Mouse (Mus musculus): ENCODE data around the gene Dusp16. TPM values are rescaled to one million over a fixed set of nuclear protein-coding genes. Genes with fewer than 3 reads are reported as not detected.

Gene Dusp16
- total RNA-seq, 1 experiment from 2014 or later, result 20.3 TPM

- no peak for ATAC-seq (ENCODE audit: extremely low read depth, insufficient number of reproducible peaks, low FRiP score, poor library complexity, severe bottlenecking)
These were observed 40.4 kb downstream of the Dusp16 start for GRCm38 (mm10) chr6:134751883-134752647.

- no peak for ATAC-seq (ENCODE audit: extremely low read depth, insufficient number of reproducible peaks, low FRiP score, poor library complexity, severe bottlenecking)
These were observed 41.3 kb downstream of the Dusp16 start for GRCm38 (mm10) chr6:134751087-134751486.

DNA sequence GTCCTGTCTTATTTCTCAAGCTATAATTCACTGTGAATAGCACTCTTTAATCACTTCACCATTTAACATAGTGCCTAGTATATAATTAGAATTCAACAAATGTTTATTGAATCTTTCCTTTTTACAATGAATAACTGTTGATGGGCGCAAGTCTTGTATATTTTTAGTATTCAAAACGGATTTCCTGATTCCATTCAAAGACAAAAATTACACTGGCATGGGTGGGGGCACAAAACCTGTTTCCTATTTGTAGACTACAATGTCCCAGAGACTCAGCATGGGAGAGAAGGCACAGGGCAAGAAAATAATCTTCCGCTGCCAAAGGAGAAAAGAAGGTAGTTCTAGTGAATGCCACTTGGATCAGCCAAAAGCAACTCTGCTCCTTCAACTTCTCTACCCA is 44.3 kb downstream of the Dusp16 start:
- ATAC-seq (ENCODE audit: extremely low read depth, insufficient number of reproducible peaks, low FRiP score, poor library complexity, severe bottlenecking), result no peak

GRCm38 (mm10) chr6:134745876-134746275 is 46.5 kb downstream of the Dusp16 start:
- ATAC-seq (ENCODE audit: extremely low read depth, insufficient number of reproducible peaks, low FRiP score, poor library complexity, severe bottlenecking), result no peak

- ATAC-seq (ENCODE audit: extremely low read depth, insufficient number of reproducible peaks, low FRiP score, poor library complexity, severe bottlenecking), result no peak
These were observed 48.9 kb downstream of the Dusp16 start for GRCm38 (mm10) chr6:134743568-134743967.

- no peak for ATAC-seq (ENCODE audit: extremely low read depth, insufficient number of reproducible peaks, low FRiP score, poor library complexity, severe bottlenecking)
These were observed 55.6 kb downstream of the Dusp16 start for GRCm38 (mm10) chr6:134736853-134737252.

DNA sequence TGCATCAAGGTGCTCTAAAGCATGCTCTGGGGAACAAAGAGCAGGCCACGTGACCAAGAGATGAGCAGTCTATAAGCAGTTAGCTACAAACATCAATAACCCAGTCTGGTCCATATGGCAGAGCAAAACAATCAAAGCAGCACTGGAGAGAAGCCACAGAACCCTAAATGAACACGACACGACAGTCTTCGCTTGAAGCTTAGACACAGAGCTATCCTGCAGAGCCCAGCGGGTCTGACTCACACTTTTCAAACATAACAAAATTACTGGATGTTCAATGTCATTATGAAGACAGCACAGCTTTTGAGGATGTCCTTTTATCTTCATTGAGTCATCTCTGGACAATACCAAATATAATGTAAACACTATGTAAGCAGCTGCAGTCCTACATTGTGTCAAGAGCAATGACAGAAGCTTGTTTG is 58.6 kb downstream of the Dusp16 start:
- no peak for ATAC-seq (ENCODE audit: extremely low read depth, insufficient number of reproducible peaks, low FRiP score, poor library complexity, severe bottlenecking)

- no peak for ATAC-seq (ENCODE audit: extremely low read depth, insufficient number of reproducible peaks, low FRiP score, poor library complexity, severe bottlenecking)
These were observed 59.6 kb downstream of the Dusp16 start for GRCm38 (mm10) chr6:134732813-134733212.

- no peak for ATAC-seq (ENCODE audit: extremely low read depth, insufficient number of reproducible peaks, low FRiP score, poor library complexity, severe bottlenecking)
These were observed 61.4 kb downstream of the Dusp16 start for GRCm38 (mm10) chr6:134730978-134731377.

DNA sequence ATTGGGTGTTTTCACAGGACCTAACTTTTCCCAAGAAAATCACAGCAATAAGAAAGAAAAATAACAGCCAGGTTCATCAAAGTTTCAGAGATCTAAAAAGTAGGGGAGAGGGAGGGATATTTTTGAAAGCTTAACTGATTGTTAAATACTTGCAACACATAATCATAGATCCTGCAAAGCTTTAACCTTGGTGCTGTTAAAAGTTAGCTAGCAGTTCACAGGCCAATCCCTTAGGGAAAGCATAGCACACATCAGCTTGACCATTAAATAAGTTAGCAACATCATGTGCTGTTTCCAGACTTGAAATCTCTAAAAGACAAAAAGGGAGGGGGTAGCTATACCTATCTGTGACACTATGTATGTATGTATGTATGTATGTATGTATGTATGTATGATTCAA is 67.0 kb downstream of the Dusp16 start:
- no peak for ATAC-seq (ENCODE audit: extremely low read depth, insufficient number of reproducible peaks, low FRiP score, poor library complexity, severe bottlenecking)

GRCm38 (mm10) chr6:134723833-134724553 is 68.4 kb downstream of the Dusp16 start:
- no peak for ATAC-seq (ENCODE audit: extremely low read depth, insufficient number of reproducible peaks, low FRiP score, poor library complexity, severe bottlenecking)

DNA sequence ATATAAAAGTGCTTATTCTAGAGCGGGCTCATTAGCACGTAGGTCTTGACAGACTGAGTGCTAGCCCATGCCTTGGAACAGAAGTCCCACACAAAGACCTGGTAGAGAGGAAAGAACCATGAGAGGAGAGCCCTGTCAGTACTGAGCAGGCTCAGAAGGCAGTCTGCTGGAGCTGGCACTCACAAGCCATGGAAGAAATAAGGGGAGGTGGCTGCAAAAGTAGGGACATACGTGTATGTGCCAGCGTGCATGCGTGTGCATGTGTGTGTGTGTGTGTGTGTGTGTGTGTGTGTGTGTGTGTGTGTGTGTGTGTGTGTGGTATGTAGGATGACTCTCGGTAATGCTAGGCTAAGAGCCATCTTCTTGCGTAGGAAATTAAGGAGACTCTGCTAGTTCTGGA is 69.1 kb downstream of the Dusp16 start:
- ATAC-seq (ENCODE audit: extremely low read depth, insufficient number of reproducible peaks, low FRiP score, poor library complexity, severe bottlenecking), result no peak

- no peak for ATAC-seq (ENCODE audit: extremely low read depth, insufficient number of reproducible peaks, low FRiP score, poor library complexity, severe bottlenecking)
These were observed 69.5 kb downstream of the Dusp16 start for GRCm38 (mm10) chr6:134722906-134723305.

DNA sequence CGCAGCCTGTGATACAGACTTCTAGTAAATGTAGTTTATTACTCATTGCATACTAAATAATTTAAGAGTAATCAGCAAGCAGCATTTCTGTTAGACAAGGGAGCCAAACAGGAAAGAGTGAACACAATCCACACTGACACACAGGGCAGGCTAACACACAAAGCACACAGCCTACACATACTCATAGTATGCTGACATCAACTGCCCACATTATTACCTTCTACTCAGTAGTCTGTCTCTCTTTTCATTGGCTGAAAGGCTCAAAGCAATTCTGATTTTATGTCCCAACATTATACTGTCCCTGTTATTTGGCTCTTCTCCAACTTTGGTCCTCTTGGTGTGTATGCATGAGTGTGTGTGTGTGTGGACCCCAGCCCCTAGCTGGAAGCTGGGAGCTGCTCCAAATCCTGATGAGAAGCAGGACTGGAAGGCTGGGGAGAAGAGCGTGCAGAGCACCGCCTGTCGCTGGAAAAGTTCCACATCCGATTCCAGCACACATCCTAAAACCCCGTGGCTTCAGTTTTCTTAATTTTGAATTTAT is 70.6 kb downstream of the Dusp16 start:
- no peak for ATAC-seq (ENCODE audit: extremely low read depth, insufficient number of reproducible peaks, low FRiP score, poor library complexity, severe bottlenecking)

GRCm38 (mm10) chr6:134720150-134720549 is 72.3 kb downstream of the Dusp16 start:
- ATAC-seq (ENCODE audit: extremely low read depth, insufficient number of reproducible peaks, low FRiP score, poor library complexity, severe bottlenecking), result no peak

GRCm38 (mm10) chr6:134719156-134719555 is 73.3 kb downstream of the Dusp16 start:
- ATAC-seq (ENCODE audit: extremely low read depth, insufficient number of reproducible peaks, low FRiP score, poor library complexity, severe bottlenecking), result no peak

DNA sequence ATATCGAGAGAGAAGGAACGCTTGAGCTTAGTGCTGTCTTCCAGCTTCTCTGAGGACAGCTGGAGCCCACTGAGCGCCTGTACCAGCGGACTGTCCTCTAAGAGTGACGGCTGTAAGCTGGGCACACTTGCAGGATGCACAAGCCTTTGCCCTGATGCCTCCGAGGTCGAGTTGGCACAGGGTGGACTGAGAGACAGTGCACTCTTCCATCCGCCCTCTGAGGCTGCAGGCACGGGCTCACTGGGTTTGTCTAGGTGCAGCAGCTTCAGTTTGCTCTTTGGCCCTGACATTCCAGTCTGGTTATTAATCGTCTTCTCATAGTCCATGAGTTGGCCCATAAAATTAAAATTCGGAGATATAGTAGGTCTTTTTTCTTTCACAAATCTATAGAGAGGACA is 73.8 kb downstream of the Dusp16 start:
- ATAC-seq (ENCODE audit: extremely low read depth, insufficient number of reproducible peaks, low FRiP score, poor library complexity, severe bottlenecking), result no peak

DNA sequence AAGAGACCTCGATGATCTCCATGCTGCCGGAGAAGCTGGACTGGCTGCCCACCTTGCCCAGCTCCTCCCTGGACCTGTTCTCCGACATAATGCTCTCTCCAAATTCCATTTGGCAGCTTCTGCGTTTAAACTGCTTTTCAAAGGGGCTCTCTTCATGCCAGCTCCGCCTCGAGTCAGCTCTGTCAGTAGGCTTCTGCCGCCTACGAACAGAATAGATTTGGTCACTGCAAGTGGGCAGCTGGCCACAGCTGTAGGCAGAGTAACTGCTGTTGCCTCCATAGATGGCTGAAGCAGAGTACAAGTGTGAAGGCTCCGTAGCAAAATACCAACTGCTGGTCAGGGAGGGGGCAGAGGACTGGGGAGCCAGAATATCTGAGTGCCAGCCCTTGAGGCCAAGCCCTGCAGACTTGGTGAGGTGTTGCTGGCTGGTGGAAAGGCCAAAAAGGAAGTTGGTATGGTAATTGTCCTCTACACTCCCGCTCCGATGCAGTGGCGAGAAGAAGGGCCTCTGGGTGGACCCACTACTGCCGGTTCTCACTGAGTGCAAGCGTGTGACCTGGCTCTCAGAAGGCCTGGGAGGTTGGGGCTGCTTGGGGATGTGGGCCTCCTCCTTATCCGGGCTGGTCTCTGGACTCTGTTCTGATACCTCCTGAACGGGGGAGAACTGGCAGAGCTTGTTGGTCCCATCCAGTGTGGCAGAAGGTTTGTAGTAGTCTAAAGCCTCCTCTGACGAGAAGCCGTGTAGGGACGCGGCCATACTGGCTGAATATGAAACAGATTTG is 74.3 kb downstream of the Dusp16 start:
- ATAC-seq (ENCODE audit: extremely low read depth, insufficient number of reproducible peaks, low FRiP score, poor library complexity, severe bottlenecking), result no peak

- no peak for ATAC-seq (ENCODE audit: extremely low read depth, insufficient number of reproducible peaks, low FRiP score, poor library complexity, severe bottlenecking)
These were observed 76.2 kb downstream of the Dusp16 start for GRCm38 (mm10) chr6:134716168-134716587.
